Mouse (Mus musculus) kidney, adult 2 months (tissue): Measurements from ENCODE around the gene Tgfbrap1. TPM values are rescaled to one million over a fixed set of nuclear protein-coding genes. Genes with fewer than 3 reads are reported as not detected.
"Not testable (repeated sequence)": the region's sequence is repeated elsewhere in the genome, so short reads cannot be mapped to it uniquely, and the experiment has no call there.

Source experiments
- DNase-seq: peaks from one replicate; pipeline ENCODE4 v3.0.0; 2021
- H3K27ac ChIP-seq: fragments of 200-500 bp; 2 replicates; pipeline ENCODE4 v1.5.1; 2012; ENCODE audit warnings: low read depth, low read length, control low read depth, inconsistent platforms; ENCODE audit not compliant: insufficient read depth
- H3K27me3 ChIP-seq: fragments of 200-500 bp; replicated peaks from 2 replicates; pipeline ENCODE4 v1.6.1; 2012; ENCODE audit warnings: mild to moderate bottlenecking, moderate library complexity, low read length, inconsistent platforms; ENCODE audit not compliant: control insufficient read depth, insufficient read depth
- H3K36me3 ChIP-seq: fragments of 200-500 bp; 2 replicates; pipeline ENCODE4 v1.6.1; 2012; ENCODE audit warnings: mild to moderate bottlenecking, moderate library complexity, low read length, inconsistent platforms; ENCODE audit not compliant: control insufficient read depth, insufficient read depth
- H3K4me1 ChIP-seq: fragments of 200-500 bp; 2 replicates; pipeline ENCODE4 v1.6.1; 2011; ENCODE audit warnings: low read length; ENCODE audit not compliant: control insufficient read depth, insufficient read depth
- H3K4me3 ChIP-seq: fragments of 200-500 bp; 2 replicates; pipeline ENCODE4 v1.5.1; 2011; ENCODE audit warnings: mild to moderate bottlenecking, low read depth, low read length, control low read depth; ENCODE audit not compliant: insufficient read depth
- CTCF ChIP-seq: fragments of 200-500 bp; conservative IDR thresholded peaks from 2 replicates; pipeline ENCODE4 v1.5.1; 2011; ENCODE audit warnings: low read depth, mild to moderate bottlenecking, control low read depth, low read length, moderate library complexity, mixed read lengths; ENCODE audit not compliant: insufficient read depth, insufficient read length
- POLR2A ChIP-seq: fragments of 200-500 bp; IDR thresholded peaks from one replicate; pipeline ENCODE4 v1.6.1; 2011; ENCODE audit warnings: low read depth, low read length, control low read depth
- WGBS: fragments of 180-500 bp; shearing (Covaris S2); methylation state at CpG from one replicate; pipeline ENCODE4 v1.1.7; 2018; 5-methylcytosine and 5-hydroxymethylcytosine counted together
- polyA plus RNA-seq: library from polyadenylated mRNA; depleted of rRNA; stranded (reverse); fragments of >200 nt; gene quantifications from 2 replicates; pipeline ENCODE4 v1.2.3, GENCODE M21; 2012

The Tgfbrap1 gene
- polyA plus RNA-seq, 1 experiment: 33.4 TPM

GRCm38 (mm10) chr1:43142849-43143248, 44.4 kb upstream of the Tgfbrap1 start:
- DNase-seq: no peak
- H3K27me3 ChIP-seq: no peaks in the 10 kb centered on the region
- TF ChIP-seq CTCF (no peak), POLR2A (no peak)
- no peak overlapping the region for H3K4me3 ChIP-seq
- no peaks in the 10 kb centered on the region for H3K36me3 ChIP-seq
- WGBS: 63% methylated on average over 6 of the region's 6 CpGs
- 0 out of 2 replicates have a peak, but pooled peaks cover 2% of the 10 kb centered on the region for H3K4me1 ChIP-seq
- no peak overlapping the region for H3K27ac ChIP-seq

GRCm38 (mm10) chr1:43141555-43141961, 43.1 kb upstream of the Tgfbrap1 start:
- Histone ChIP-seq H3K27me3 (no peaks in the 10 kb centered on the region), H3K4me1 (no peaks in the 10 kb centered on the region), H3K4me3 (no peak overlapping the region), H3K36me3 (no peaks in the 10 kb centered on the region), H3K27ac (peak overlapping the region; percentile 13; the same call in 1 of the 2 replicates)
- no peak for DNase-seq
- 69% methylated on average over 11 of the region's 11 CpGs for WGBS
- TF ChIP-seq POLR2A (no peak), CTCF (no peak)

- Histone ChIP-seq H3K4me3 (no peak overlapping the region), H3K36me3 (no peaks in the 10 kb centered on the region), H3K4me1 (no peaks in the 10 kb centered on the region), H3K27ac (no peak overlapping the region), H3K27me3 (no peaks in the 10 kb centered on the region)
- WGBS: 53% methylated on average over 8 of the region's 8 CpGs
- TF ChIP-seq CTCF: peak; percentile 95
- TF ChIP-seq POLR2A: no peak
- DNase-seq: peak; percentile 90
These were observed 41.3 kb upstream of the Tgfbrap1 start for GRCm38 (mm10) chr1:43139587-43140266.

GRCm38 (mm10) chr1:43138268-43138812, 39.9 kb upstream of the Tgfbrap1 start:
- Histone ChIP-seq H3K27me3 (no peaks in the 10 kb centered on the region), H3K36me3 (no peaks in the 10 kb centered on the region), H3K4me3 (no peak overlapping the region), H3K4me1 (no peaks in the 10 kb centered on the region), H3K27ac (no peak overlapping the region)
- DNase-seq: no peak
- WGBS: 71% methylated on average over 15 of the region's 15 CpGs
- TF ChIP-seq CTCF (peak; percentile 52), POLR2A (no peak)

- H3K27ac ChIP-seq: no peak overlapping the region
- no peaks in the 10 kb centered on the region for H3K4me1 ChIP-seq
- no peaks in the 10 kb centered on the region for H3K36me3 ChIP-seq
- H3K4me3 ChIP-seq: no peak overlapping the region
- 82% methylated on average over 5 of the region's 5 CpGs for whole genome bisulfite sequencing
- H3K27me3 ChIP-seq: no peaks in the 10 kb centered on the region
- DNase-seq: no peak
- TF ChIP-seq POLR2A: no peak
- TF ChIP-seq CTCF: no peak
These were observed 38.9 kb upstream of the Tgfbrap1 start for GRCm38 (mm10) chr1:43137334-43137733.

GRCm38 (mm10) chr1:43136488-43137029, 38.1 kb upstream of the Tgfbrap1 start:
- not testable (repeated sequence) for H3K4me3 ChIP-seq, H3K27ac ChIP-seq, H3K27me3 ChIP-seq, H3K4me1 ChIP-seq, DNase-seq, H3K36me3 ChIP-seq
- 94% methylated on average over 2 of the region's 2 CpGs for WGBS

GRCm38 (mm10) chr1:43131591-43131990, 33.2 kb upstream of the Tgfbrap1 start:
- 93% methylated on average over 9 of the region's 9 CpGs for WGBS
- Histone ChIP-seq H3K36me3 (no peaks in the 10 kb centered on the region), H3K27ac (no peak overlapping the region)

More at GRCm38 (mm10) chr1:43131591-43131990, 33.2 kb upstream of the Tgfbrap1 start:
- H3K4me3 ChIP-seq: no peak overlapping the region
- DNase-seq: no peak
- no peak for TF ChIP-seq CTCF
- no peak for TF ChIP-seq POLR2A
- H3K27me3 ChIP-seq: no peaks in the 10 kb centered on the region
- H3K4me1 ChIP-seq: no peaks in the 10 kb centered on the region
